Mouse (Mus musculus): Measurements from ENCODE around the gene Spo11. TPM values are rescaled to one million over a fixed set of nuclear protein-coding genes. Genes with fewer than 3 reads are reported as not detected.

The Spo11 gene
- total RNA-seq, 1 experiment, result 0.13 TPM

GRCm38 (mm10) chr2:172979666-172980345 lies 2.3 kb downstream of the Spo11 start:
- Histone ChIP-seq H3K27ac (ENCODE audit: insufficient read depth, low read depth, low read length, poor library complexity, severe bottlenecking) (no peak overlapping the region), H3K9me3 (ENCODE audit: control insufficient read depth, insufficient read depth, low read depth, low read length) (no peaks in the 10 kb centered on the region), H3K4me1 (ENCODE audit: control insufficient read depth in 2 of 2, insufficient read depth in 2 of 2, low read length in 2 of 2, poor library complexity in 1 of 2) (peaks cover 0 to 7% of the 10 kb centered on the region in 2 experiments; a peak in 1 of 4 replicates), H3K9ac (ENCODE audit: insufficient read depth, low read depth, low read length, poor library complexity, severe bottlenecking) (no peak overlapping the region), H3K4me3 (ENCODE audit: insufficient read depth in 1 of 2, low read depth in 1 of 2, low read length in 2 of 2, poor library complexity in 1 of 2, severe bottlenecking in 1 of 2) (no peak overlapping the region), H3K36me3 (ENCODE audit: control insufficient read depth, insufficient read depth, low read length, poor library complexity, severe bottlenecking) (no peaks in the 10 kb centered on the region)
- in situ Hi-C loops (cut with MboI; ENCODE audit: low sequenced_read_pairs in 2 of 2, unreplicated experiment in 2 of 2), result no loop called here
- TF ChIP-seq CHD2 (IDR thresholded peaks at IDR 0.05; ENCODE audit: low read depth, low read length) (no peak), HCFC1 (IDR thresholded peaks at IDR 0.05; ENCODE audit: borderline replicate concordance, insufficient read depth, low read length) (no peak), ZNF384 (IDR thresholded peaks at IDR 0.05; ENCODE audit: low read depth, low read length) (no peak), MAFK (IDR thresholded peaks at IDR 0.05; ENCODE audit: insufficient read depth, low read depth, low read length) (no peak), ZC3H11A (IDR thresholded peaks at IDR 0.05; ENCODE audit: borderline replicate concordance, low read depth, low read length) (no peak)
- peak; percentile 54 for DNase-seq (ENCODE audit: low read depth, low spot score)

DNA sequence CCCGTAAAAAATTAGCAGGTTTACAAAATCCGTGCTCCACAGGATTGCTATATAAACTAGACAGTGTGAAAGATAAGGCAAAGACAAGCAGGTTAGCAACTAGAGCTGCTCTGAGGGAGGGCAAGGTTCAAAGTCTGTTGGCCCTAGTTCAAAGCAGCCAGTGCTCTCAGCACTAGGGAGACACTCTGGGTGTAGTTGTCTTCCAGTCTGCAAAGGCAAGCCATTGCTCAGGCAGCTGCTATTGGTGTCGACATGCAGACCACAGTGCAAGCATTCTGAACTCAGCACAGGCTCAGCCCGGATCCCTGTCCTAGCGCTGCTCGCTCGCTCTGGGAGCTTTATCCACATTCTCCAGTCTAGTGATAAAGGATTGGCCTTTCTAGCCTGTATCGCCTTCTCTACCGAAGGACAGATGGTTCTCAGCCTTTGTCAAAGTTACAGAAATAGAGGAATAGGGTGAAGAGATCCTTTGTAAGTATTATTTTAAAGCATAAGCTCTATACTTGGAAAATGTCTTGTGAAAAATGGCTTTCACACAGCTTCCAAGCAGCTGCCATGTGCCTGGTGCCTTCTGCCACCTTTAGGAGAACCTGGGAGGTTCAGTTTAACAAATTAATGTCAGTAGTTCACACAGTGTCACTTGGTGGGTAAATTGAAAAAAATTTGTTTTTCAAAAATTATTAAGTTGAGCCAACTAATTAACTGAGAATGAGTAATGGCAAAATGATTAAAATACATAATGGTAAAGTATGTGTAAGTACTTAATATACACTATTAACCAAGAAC lies 5.5 kb downstream of the Spo11 start:
- Histone ChIP-seq H3K36me3 (ENCODE audit: control insufficient read depth, insufficient read depth, low read length, poor library complexity, severe bottlenecking) (no peaks in the 10 kb centered on the region), H3K9ac (ENCODE audit: insufficient read depth, low read depth, low read length, poor library complexity, severe bottlenecking) (no peak overlapping the region), H3K27ac (ENCODE audit: insufficient read depth, low read depth, low read length, poor library complexity, severe bottlenecking) (no peak overlapping the region), H3K4me3 (ENCODE audit: insufficient read depth in 1 of 2, low read depth in 1 of 2, low read length in 2 of 2, poor library complexity in 1 of 2, severe bottlenecking in 1 of 2) (no peak overlapping the region), H3K4me1 (ENCODE audit: control insufficient read depth in 2 of 2, insufficient read depth in 2 of 2, low read length in 2 of 2, poor library complexity in 1 of 2) (no peaks in the 10 kb centered on the region), H3K9me3 (ENCODE audit: control insufficient read depth, insufficient read depth, low read depth, low read length) (no peaks in the 10 kb centered on the region)
- in situ Hi-C loops (cut with MboI; ENCODE audit: low sequenced_read_pairs in 2 of 2, unreplicated experiment in 2 of 2), result no loop called here
- DNase-seq (ENCODE audit: low read depth, low spot score), result no peak
- TF ChIP-seq ZC3H11A (IDR thresholded peaks at IDR 0.05; ENCODE audit: borderline replicate concordance, low read depth, low read length) (no peak), ZNF384 (IDR thresholded peaks at IDR 0.05; ENCODE audit: low read depth, low read length) (no peak), HCFC1 (IDR thresholded peaks at IDR 0.05; ENCODE audit: borderline replicate concordance, insufficient read depth, low read length) (no peak), CHD2 (IDR thresholded peaks at IDR 0.05; ENCODE audit: low read depth, low read length) (no peak), MAFK (IDR thresholded peaks at IDR 0.05; ENCODE audit: insufficient read depth, low read depth, low read length) (no peak)

DNA sequence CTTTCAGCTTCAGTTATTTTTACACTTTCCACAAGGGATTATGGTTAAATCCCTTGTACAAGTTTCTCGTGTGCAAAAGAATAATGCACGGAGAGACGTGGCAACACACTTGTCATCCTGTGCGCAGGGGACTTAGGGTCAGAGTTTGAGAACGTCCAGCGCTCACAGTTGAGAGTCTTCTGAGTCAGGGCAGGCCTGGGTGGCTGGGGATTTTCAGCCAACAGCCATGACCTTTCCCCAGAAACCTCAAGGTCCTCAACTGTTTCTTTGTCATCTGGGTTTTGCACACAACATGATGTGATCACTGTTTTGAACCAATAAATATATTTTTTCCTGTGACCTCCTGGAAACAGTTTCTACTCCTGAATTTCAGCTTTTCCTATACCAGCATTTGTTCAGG lies 12.7 kb downstream of the Spo11 start:
- H3K4me1 ChIP-seq (ENCODE audit: control insufficient read depth in 2 of 2, insufficient read depth in 2 of 2, low read length in 2 of 2, poor library complexity in 1 of 2), result no peaks in the 10 kb centered on the region
- no peak for DNase-seq (ENCODE audit: low read depth, low spot score)
- H3K36me3 ChIP-seq (ENCODE audit: control insufficient read depth, insufficient read depth, low read length, poor library complexity, severe bottlenecking), result no peaks in the 10 kb centered on the region
- H3K9me3 ChIP-seq (ENCODE audit: control insufficient read depth, insufficient read depth, low read depth, low read length), result no peaks in the 10 kb centered on the region
- in situ Hi-C loops (cut with MboI; ENCODE audit: low sequenced_read_pairs in 2 of 2, unreplicated experiment in 2 of 2), result loop anchor here in 1 of 2 experiments (10.0 kb wide), 1 partner anchor 165 kb away; no protein-coding TSS in a partner anchor
- no peak overlapping the region for H3K27ac ChIP-seq (ENCODE audit: insufficient read depth, low read depth, low read length, poor library complexity, severe bottlenecking)
- TF ChIP-seq HCFC1 (IDR thresholded peaks at IDR 0.05; ENCODE audit: borderline replicate concordance, insufficient read depth, low read length), result no peak
- TF ChIP-seq MAFK (IDR thresholded peaks at IDR 0.05; ENCODE audit: insufficient read depth, low read depth, low read length), result no peak
- TF ChIP-seq ZNF384 (IDR thresholded peaks at IDR 0.05; ENCODE audit: low read depth, low read length), result no peak
- no peak for TF ChIP-seq ZC3H11A (IDR thresholded peaks at IDR 0.05; ENCODE audit: borderline replicate concordance, low read depth, low read length)
- no peak for TF ChIP-seq CHD2 (IDR thresholded peaks at IDR 0.05; ENCODE audit: low read depth, low read length)
- H3K9ac ChIP-seq (ENCODE audit: insufficient read depth, low read depth, low read length, poor library complexity, severe bottlenecking), result no peak overlapping the region
- H3K4me3 ChIP-seq (ENCODE audit: insufficient read depth in 1 of 2, low read depth in 1 of 2, low read length in 2 of 2, poor library complexity in 1 of 2, severe bottlenecking in 1 of 2), result no peak overlapping the region

GRCm38 (mm10) chr2:172996207-172996606 lies 18.7 kb downstream of the Spo11 start:
- in situ Hi-C loops (cut with MboI; ENCODE audit: low sequenced_read_pairs in 2 of 2, unreplicated experiment in 2 of 2), result loop anchor here (5.0 to 10.0 kb wide), 2 partner anchors 169 to 171 kb away; no protein-coding TSS in a partner anchor
- Histone ChIP-seq H3K27ac (ENCODE audit: insufficient read depth, low read depth, low read length, poor library complexity, severe bottlenecking) (no peak overlapping the region), H3K4me1 (ENCODE audit: control insufficient read depth in 2 of 2, insufficient read depth in 2 of 2, low read length in 2 of 2, poor library complexity in 1 of 2) (peaks cover 0 to 2% of the 10 kb centered on the region in 2 experiments; a peak in 2 of 4 replicates), H3K9ac (ENCODE audit: insufficient read depth, low read depth, low read length, poor library complexity, severe bottlenecking) (no peak overlapping the region), H3K36me3 (ENCODE audit: control insufficient read depth, insufficient read depth, low read length, poor library complexity, severe bottlenecking) (no peaks in the 10 kb centered on the region; the same call in 1 of the 2 replicates), H3K4me3 (ENCODE audit: insufficient read depth in 1 of 2, low read depth in 1 of 2, low read length in 2 of 2, poor library complexity in 1 of 2, severe bottlenecking in 1 of 2) (no peak overlapping the region), H3K9me3 (ENCODE audit: control insufficient read depth, insufficient read depth, low read depth, low read length) (no peaks in the 10 kb centered on the region)
- peak; percentile 91 for TF ChIP-seq ZC3H11A (IDR thresholded peaks at IDR 0.05; ENCODE audit: borderline replicate concordance, low read depth, low read length)
- TF ChIP-seq CHD2 (IDR thresholded peaks at IDR 0.05; ENCODE audit: low read depth, low read length), result no peak
- DNase-seq (ENCODE audit: low read depth, low spot score), result peak; percentile 67
